26 mouse cellular contexts compared by ENCODE assay signal in the genomic region with DNA sequence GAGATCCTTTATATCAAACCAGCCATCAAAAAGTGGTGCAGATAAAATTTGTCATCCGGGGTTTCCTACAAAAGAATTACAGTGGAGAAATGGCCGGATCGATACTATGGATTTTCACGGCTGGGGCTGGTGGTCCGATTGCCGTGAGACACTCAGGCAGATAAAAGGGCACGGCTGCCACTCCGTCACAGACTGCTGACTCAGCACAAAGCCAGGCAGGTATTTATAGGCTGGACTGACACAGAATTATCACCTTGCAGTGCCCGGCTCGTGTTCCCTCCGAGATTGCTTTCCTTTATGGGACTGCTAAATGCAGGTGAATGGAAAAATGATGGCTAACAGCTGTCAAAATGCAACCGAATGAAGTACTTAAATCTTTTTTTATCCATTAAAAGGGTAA.
DNase-seq lines count a peak whose midpoint lies in the region; ATAC-seq lines count a peak whose summit lies in the region.
"Had no signal": no experiment of that assay in that cellular context is flagged by ENCODE, and none has a peak within 500 bp of the region (broad histone marks: within the 10 kb centered on the region; RNA-seq: fewer than 3 reads in every experiment).

No protein-coding gene starts in this region.

- H3K9ac ChIP-seq in hindbrain, embryonic 14.5 days = no peak overlapping the region
- H3K9ac ChIP-seq in hindbrain, embryonic 11.5 days (ENCODE audit: low read depth, low read length) = no peak overlapping the region
- no peak overlapping the region for H3K9ac ChIP-seq in neural tube, embryonic 11.5 days (ENCODE audit: low read length)
- H3K9ac ChIP-seq in neural tube, embryonic 12.5 days = no peak overlapping the region
- H3K9ac ChIP-seq: forebrain, embryonic 13.5 days; heart, embryonic 15.5 days; limb, embryonic 15.5 days; liver, embryonic 14.5 days; lung, embryonic 14.5 days had no signal

- H3K4me1 ChIP-seq in hindbrain, embryonic 14.5 days (replicated peaks; ENCODE audit: control insufficient read depth, insufficient read depth, low read length) = peaks cover 30% of the 10 kb centered on the region
- no peaks in the 10 kb centered on the region for H3K4me1 ChIP-seq in hindbrain, embryonic 11.5 days (replicated peaks; ENCODE audit: control insufficient read depth, insufficient read depth, low read length)
- peaks cover 5% of the 10 kb centered on the region; the same call in 1 of the 2 replicates for H3K4me1 ChIP-seq in neural tube, embryonic 11.5 days (ENCODE audit: control insufficient read depth, insufficient read depth, low read length)
- peaks cover 11% of the 10 kb centered on the region; the same call in 1 of the 2 replicates for H3K4me1 ChIP-seq in neural tube, embryonic 12.5 days
- H3K4me1 ChIP-seq: forebrain, embryonic 13.5 days; heart, embryonic 15.5 days had no signal

- peak overlapping the region; percentile 64 for H3K27ac ChIP-seq in hindbrain, embryonic 14.5 days
- H3K27ac ChIP-seq in hindbrain, embryonic 11.5 days (ENCODE audit: low read depth, low read length) = no peak overlapping the region
- H3K27ac ChIP-seq in neural tube, embryonic 11.5 days (ENCODE audit: low read depth, low read length) = no peak overlapping the region
- no peak overlapping the region for H3K27ac ChIP-seq in neural tube, embryonic 12.5 days
- H3K27ac ChIP-seq: forebrain, embryonic 13.5 days; gastrocnemius, adult 2 months; heart, embryonic 15.5 days; layer of hippocampus, adult 2 months; limb, embryonic 15.5 days; liver, embryonic 14.5 days had no signal

- DNase-seq in hindbrain, embryonic 14.5 days (ENCODE audit: low spot score) = peak; percentile 42
- no peak for DNase-seq in hindbrain, embryonic 11.5 days (ENCODE audit: low spot score)
- peak; percentile 32 for DNase-seq in neural tube, embryonic 11.5 days (ENCODE audit: low spot score)
- DNase-seq in neural tube, embryonic 10.5 days (ENCODE audit: extremely low spot score, low spot score) = no peak
- no peak for DNase-seq in urinary bladder, adult 2 months (ENCODE audit: low spot score)
- DNase-seq in cerebellum, postnatal 36 days = no peak
- DNase-seq: adrenal gland, adult 8-10 months; cerebellum, adult 2 months; cerebellum, postnatal 25 days; embryo, embryonic 11 days; gastrocnemius, adult 2 months; heart, postnatal 36 days; kidney, adult 8-10 months; kidney, postnatal 14 days; layer of hippocampus, postnatal 36 days; thymus, adult 2 months had no signal

- ATAC-seq in hindbrain, embryonic 14.5 days (ENCODE audit: low FRiP score) = no peak
- no peak for ATAC-seq in hindbrain, embryonic 11.5 days (ENCODE audit: low FRiP score)
- ATAC-seq in neural tube, embryonic 11.5 days (ENCODE audit: insufficient read depth, low FRiP score, low TSS enrichment) = no peak
- ATAC-seq in neural tube, embryonic 12.5 days (ENCODE audit: low FRiP score, low read depth) = peak; percentile 61; the same call in 1 of the 2 replicates
- ATAC-seq: activated CD4-positive, CD25-positive, alpha-beta regulatory T cell, adult 4 months; CD4-positive, CD25-positive, alpha-beta regulatory T cell, adult 4 months; forebrain, embryonic 13.5 days had no signal

- H3K27me3 ChIP-seq in hindbrain, embryonic 14.5 days (ENCODE audit: control insufficient read depth, insufficient read depth, low read length) = no peaks in the 10 kb centered on the region
- no peaks in the 10 kb centered on the region for H3K27me3 ChIP-seq in hindbrain, embryonic 11.5 days (ENCODE audit: control insufficient read depth, insufficient read depth, low read length)
- no peaks in the 10 kb centered on the region for H3K27me3 ChIP-seq in neural tube, embryonic 11.5 days (ENCODE audit: control insufficient read depth, insufficient read depth, low read length)
- no peaks in the 10 kb centered on the region for H3K27me3 ChIP-seq in neural tube, embryonic 12.5 days (replicated peaks)
- H3K27me3 ChIP-seq: forebrain, embryonic 13.5 days; limb, embryonic 15.5 days had no signal

- no peak overlapping the region for H3K4me2 ChIP-seq in hindbrain, embryonic 14.5 days (replicated peaks)
- no peak overlapping the region for H3K4me2 ChIP-seq in hindbrain, embryonic 11.5 days (replicated peaks; ENCODE audit: low read depth, low read length)
- no peak overlapping the region for H3K4me2 ChIP-seq in neural tube, embryonic 11.5 days (ENCODE audit: low read depth)
- H3K4me2 ChIP-seq in neural tube, embryonic 12.5 days (replicated peaks) = no peak overlapping the region
- H3K4me2 ChIP-seq: forebrain, embryonic 13.5 days; heart, embryonic 15.5 days; limb, embryonic 15.5 days had no signal

- no peaks in the 10 kb centered on the region for H3K36me3 ChIP-seq in hindbrain, embryonic 14.5 days (replicated peaks; ENCODE audit: control insufficient read depth, insufficient read depth)
- no peaks in the 10 kb centered on the region for H3K36me3 ChIP-seq in hindbrain, embryonic 11.5 days (ENCODE audit: control insufficient read depth, insufficient read depth, low read length)
- H3K36me3 ChIP-seq in neural tube, embryonic 11.5 days (ENCODE audit: control insufficient read depth, insufficient read depth, low read length) = no peaks in the 10 kb centered on the region
- H3K36me3 ChIP-seq in neural tube, embryonic 12.5 days = no peaks in the 10 kb centered on the region
- H3K36me3 ChIP-seq: G1E; heart, embryonic 15.5 days; limb, embryonic 15.5 days had no signal

- H3K4me3 ChIP-seq in hindbrain, embryonic 14.5 days (replicated peaks; ENCODE audit: low read length) = no peak overlapping the region
- no peak overlapping the region for H3K4me3 ChIP-seq in hindbrain, embryonic 11.5 days (ENCODE audit: low read depth, low read length)
- H3K4me3 ChIP-seq in neural tube, embryonic 11.5 days (ENCODE audit: low read depth, low read length) = no peak overlapping the region
- H3K4me3 ChIP-seq in neural tube, embryonic 12.5 days = no peak overlapping the region
- H3K4me3 ChIP-seq: forebrain, embryonic 13.5 days; gastrocnemius, adult 2 months; heart, embryonic 15.5 days; layer of hippocampus, adult 2 months; limb, embryonic 15.5 days had no signal

- WGBS in hindbrain, embryonic 14.5 days = 57% methylated on average over 12 of the region's 12 CpGs
- 84% methylated on average over 12 of the region's 12 CpGs for WGBS in hindbrain, embryonic 11.5 days
- WGBS in neural tube, embryonic 11.5 days = 72% methylated on average over 12 of the region's 12 CpGs
- WGBS in neural tube, embryonic 12.5 days = 69% methylated on average over 12 of the region's 12 CpGs

- H3K9me3 ChIP-seq in hindbrain, embryonic 14.5 days (ENCODE audit: control insufficient read depth, low read length) = no peaks in the 10 kb centered on the region
- no peaks in the 10 kb centered on the region for H3K9me3 ChIP-seq in hindbrain, embryonic 11.5 days (ENCODE audit: control insufficient read depth, low read length)
- H3K9me3 ChIP-seq in neural tube, embryonic 11.5 days (ENCODE audit: control insufficient read depth, low read length) = no peaks in the 10 kb centered on the region
- H3K9me3 ChIP-seq in neural tube, embryonic 12.5 days = no peaks in the 10 kb centered on the region
- H3K9me3 ChIP-seq: forebrain, embryonic 13.5 days; heart, embryonic 15.5 days; limb, embryonic 15.5 days had no signal

Comparison
In these comparisons a context has a peak if more than half of its experiments do, and no peak if none do; other contexts are left out.
1. DNase-seq: peak in hindbrain, embryonic 14.5 days (single experiment) and neural tube, embryonic 11.5 days (single experiment); none in hindbrain, embryonic 11.5 days (single experiment), neural tube, embryonic 10.5 days (single experiment), urinary bladder, adult 2 months (single experiment) and cerebellum, postnatal 36 days (0 of 2).